Mouse (Mus musculus) limb, embryonic 11.5 days (tissue): ENCODE measurements around the gene Serpine2. TPM values are rescaled to one million over a fixed set of nuclear protein-coding genes. Genes with fewer than 3 reads are reported as not detected.

ENCODE experiments used
- ATAC-seq: fragments of 200-750 bp; cut with Nextera tagmentation; 2 replicates; pipeline ENCODE4 v1.8.0; 2017; ENCODE audit warnings: low read depth; ENCODE audit not compliant: insufficient number of reproducible peaks, low FRiP score, low TSS enrichment
- DNase-seq: peaks from one replicate; pipeline ENCODE4 v3.0.0-alpha.2; 2015; ENCODE audit warnings: low spot score
- H3K27ac ChIP-seq: fragments of 300-500 bp; sonication (generic); replicated peaks from 2 replicates; pipeline ENCODE4 v1.5.1; 2014; ENCODE audit warnings: low read depth, mild to moderate bottlenecking, low read length
- H3K27me3 ChIP-seq: fragments of 300-500 bp; sonication (generic); 2 replicates; pipeline ENCODE4 v1.6.1; 2014; ENCODE audit warnings: mild to moderate bottlenecking, low read length, mixed read lengths; ENCODE audit not compliant: control insufficient read depth, insufficient read depth
- H3K36me3 ChIP-seq: fragments of 300-500 bp; sonication (generic); 2 replicates; pipeline ENCODE4 v1.6.1; 2014; ENCODE audit warnings: mild to moderate bottlenecking, low read length, moderate library complexity, mixed read lengths; ENCODE audit not compliant: control insufficient read depth, insufficient read depth
- H3K4me1 ChIP-seq: fragments of 300-500 bp; sonication (generic); 2 replicates; pipeline ENCODE4 v1.6.1; 2014; ENCODE audit warnings: low read length, mixed read lengths; ENCODE audit not compliant: control insufficient read depth, insufficient read depth
- H3K4me2 ChIP-seq: fragments of 300-500 bp; sonication (generic); 2 replicates; pipeline ENCODE4 v1.6.1; 2014; ENCODE audit warnings: low read depth, mild to moderate bottlenecking, moderate library complexity; ENCODE audit not compliant: severe bottlenecking
- H3K4me3 ChIP-seq: fragments of 300-500 bp; sonication (generic); 2 replicates; pipeline ENCODE4 v1.5.1; 2014; ENCODE audit warnings: low read depth, low read length
- H3K9ac ChIP-seq: fragments of 300-500 bp; sonication (generic); 2 replicates; pipeline ENCODE4 v1.6.1; 2014; ENCODE audit warnings: mild to moderate bottlenecking, low read length
- H3K9me3 ChIP-seq: fragments of 300-500 bp; sonication (generic); 2 replicates; pipeline ENCODE4 v1.6.1; 2016; ENCODE audit warnings: low read length; ENCODE audit not compliant: control insufficient read depth
- WGBS: fragments of 180-500 bp; shearing (Covaris S2); extraction: QIAGEN DNeasy Blood & Tissue Kit; methylation state at CpG from one replicate; pipeline ENCODE4 v1.1.7; 2014; 5-methylcytosine and 5-hydroxymethylcytosine counted together
- polyA plus RNA-seq: library from polyadenylated mRNA; unstranded; fragments of >200 nt; fragmentation: Nextera tagmentation; extraction: Ambion mirVana; gene quantifications from 2 replicates; pipeline ENCODE4 v1.2.1, GENCODE M21; 2014

Gene Serpine2
- polyA plus RNA-seq, 1 experiment from 2014 or later: 165 TPM

DNA sequence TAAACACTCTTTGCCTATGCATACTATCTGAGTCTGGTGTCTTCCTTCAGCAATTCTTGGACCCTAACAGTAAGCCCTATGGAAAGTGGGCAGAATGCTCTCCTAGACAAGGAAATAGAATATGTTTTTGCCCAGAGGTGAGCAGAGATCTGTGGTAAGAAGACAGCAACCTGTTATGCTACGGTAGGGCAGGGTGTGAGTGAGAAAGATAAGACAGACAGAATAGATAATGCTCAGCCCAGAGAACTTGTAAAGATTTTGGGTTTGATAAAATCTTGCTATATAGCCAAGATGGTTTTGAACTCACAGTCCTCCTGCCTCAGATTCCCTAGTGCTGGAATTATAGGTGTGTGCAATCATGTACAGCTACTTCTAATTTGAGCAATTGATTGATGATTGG lies 96.5 kb downstream of the Serpine2 start:
- H3K4me3 ChIP-seq: no peak overlapping the region
- DNase-seq (no peak), ATAC-seq (no peak)
- H3K27me3 ChIP-seq: no peaks in the 10 kb centered on the region
- H3K27ac ChIP-seq: no peak overlapping the region
- H3K4me1 ChIP-seq: peaks cover 3% of the 10 kb centered on the region; the same call in 1 of the 2 replicates
- no peaks in the 10 kb centered on the region for H3K9me3 ChIP-seq
- no peaks in the 10 kb centered on the region for H3K36me3 ChIP-seq
- WGBS: 89% methylated on average over 1 of the region's 1 CpGs
- H3K9ac ChIP-seq: no peak overlapping the region
- H3K4me2 ChIP-seq: no peak overlapping the region

DNA sequence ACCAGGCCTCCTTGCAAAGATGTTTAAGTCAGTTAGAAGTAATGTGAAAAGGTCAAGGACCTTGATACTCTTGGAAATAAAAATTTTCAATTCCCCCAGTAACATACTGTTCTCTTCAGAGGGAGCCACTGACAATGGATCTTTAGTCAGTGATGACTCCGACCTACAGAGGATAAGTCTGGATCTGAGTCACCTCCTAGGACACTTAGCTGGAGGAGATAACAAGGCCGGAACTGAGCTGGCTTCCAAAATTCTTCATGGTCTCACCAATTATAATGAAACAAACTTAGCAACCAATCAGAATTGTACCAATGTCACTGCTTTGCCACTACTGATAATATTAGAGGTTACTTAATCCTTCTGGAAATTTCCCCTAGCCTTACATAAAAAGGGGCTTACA lies 96.9 kb downstream of the Serpine2 start:
- Histone ChIP-seq H3K27me3 (no peaks in the 10 kb centered on the region), H3K9ac (no peak overlapping the region), H3K36me3 (no peaks in the 10 kb centered on the region), H3K27ac (no peak overlapping the region), H3K4me1 (peaks cover 3% of the 10 kb centered on the region; the same call in 1 of the 2 replicates), H3K4me2 (no peak overlapping the region), H3K4me3 (no peak overlapping the region), H3K9me3 (no peaks in the 10 kb centered on the region)
- no peak for DNase-seq
- no peak for ATAC-seq
- WGBS: 92% methylated on average over 2 of the region's 2 CpGs

DNA sequence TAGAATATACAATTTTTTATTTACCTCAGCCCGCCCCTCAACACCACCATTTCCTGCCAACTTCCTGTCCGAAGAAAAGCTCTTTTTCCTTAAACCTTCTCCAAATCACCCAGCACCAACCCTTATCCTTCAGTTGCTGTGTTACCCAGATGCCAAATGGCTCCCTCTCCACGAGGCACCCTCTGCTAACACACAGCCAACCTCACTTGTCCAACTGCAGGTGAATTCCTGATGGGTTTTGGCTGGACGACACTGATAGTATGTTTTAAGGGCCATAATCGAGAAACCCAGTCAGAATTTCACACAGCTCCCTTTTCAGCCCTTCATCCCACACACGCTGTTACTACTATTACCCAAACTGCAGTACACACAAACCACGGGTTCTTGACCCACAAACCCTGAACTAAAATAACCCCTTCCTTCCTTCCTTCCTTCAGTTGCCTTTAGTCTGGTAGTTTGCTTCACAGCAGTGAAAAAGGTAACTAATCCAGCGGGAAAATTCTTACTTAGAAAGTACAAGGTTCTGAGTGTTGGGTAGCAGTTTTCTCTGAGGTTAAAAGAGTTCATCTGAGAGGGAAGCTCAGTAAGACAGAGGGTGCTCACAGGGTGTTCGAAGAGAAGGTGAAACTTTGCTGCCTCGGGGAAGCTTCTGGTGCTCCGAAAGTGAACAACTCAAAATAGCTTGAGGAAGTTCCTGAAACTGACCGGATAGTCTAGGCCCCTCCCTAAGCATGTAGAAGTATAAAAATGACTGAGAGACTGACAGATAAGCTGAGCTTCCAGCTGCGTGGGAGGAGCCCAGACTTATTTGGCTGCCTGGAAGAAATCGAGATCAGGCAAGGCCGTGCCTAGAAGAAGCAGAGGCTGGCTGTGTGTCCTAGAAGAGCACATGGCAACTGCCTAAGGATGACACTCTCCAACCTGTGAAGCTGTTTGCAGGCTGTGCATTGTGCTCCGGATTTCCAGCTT lies 98.4 kb downstream of the Serpine2 start:
- DNase-seq: no peak
- Histone ChIP-seq H3K36me3 (no peaks in the 10 kb centered on the region), H3K27me3 (no peaks in the 10 kb centered on the region), H3K27ac (no peak overlapping the region), H3K9ac (no peak overlapping the region), H3K4me2 (peak overlapping the region; percentile 87; the same call in 1 of the 2 replicates), H3K4me3 (peak overlapping the region; percentile 79; the same call in 1 of the 2 replicates), H3K9me3 (no peaks in the 10 kb centered on the region), H3K4me1 (peaks cover 3% of the 10 kb centered on the region; the same call in 1 of the 2 replicates)
- 66% methylated on average over 16 of the region's 16 CpGs for WGBS
- ATAC-seq: no peak

DNA sequence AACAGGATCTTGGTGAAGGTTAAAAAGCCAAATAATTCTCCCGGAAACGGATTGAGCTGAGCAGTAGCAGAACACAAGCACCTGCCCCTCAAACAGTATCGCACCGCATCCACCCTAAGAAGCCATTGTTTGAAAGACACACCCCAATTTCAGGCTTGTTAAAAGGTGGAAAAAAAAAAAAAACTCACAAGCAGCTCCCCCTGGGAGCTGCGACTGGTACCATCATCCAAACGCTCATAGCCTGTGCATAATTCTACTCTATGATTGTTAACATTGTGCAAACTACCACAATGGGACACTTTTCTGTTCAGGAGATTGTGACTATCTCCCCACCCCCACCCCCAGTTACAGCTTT lies 99.1 kb downstream of the Serpine2 start:
- Histone ChIP-seq H3K4me1 (peaks cover 3% of the 10 kb centered on the region; the same call in 1 of the 2 replicates), H3K4me3 (peak overlapping the region; percentile 79), H3K9ac (no peak overlapping the region), H3K9me3 (no peaks in the 10 kb centered on the region), H3K4me2 (peak overlapping the region; percentile 87), H3K27ac (no peak overlapping the region), H3K36me3 (no peaks in the 10 kb centered on the region), H3K27me3 (no peaks in the 10 kb centered on the region)
- DNase-seq (no peak), ATAC-seq (peak; percentile 27; the same call in 1 of the 2 replicates)
- WGBS: 2% methylated on average over 6 of the region's 6 CpGs

DNA sequence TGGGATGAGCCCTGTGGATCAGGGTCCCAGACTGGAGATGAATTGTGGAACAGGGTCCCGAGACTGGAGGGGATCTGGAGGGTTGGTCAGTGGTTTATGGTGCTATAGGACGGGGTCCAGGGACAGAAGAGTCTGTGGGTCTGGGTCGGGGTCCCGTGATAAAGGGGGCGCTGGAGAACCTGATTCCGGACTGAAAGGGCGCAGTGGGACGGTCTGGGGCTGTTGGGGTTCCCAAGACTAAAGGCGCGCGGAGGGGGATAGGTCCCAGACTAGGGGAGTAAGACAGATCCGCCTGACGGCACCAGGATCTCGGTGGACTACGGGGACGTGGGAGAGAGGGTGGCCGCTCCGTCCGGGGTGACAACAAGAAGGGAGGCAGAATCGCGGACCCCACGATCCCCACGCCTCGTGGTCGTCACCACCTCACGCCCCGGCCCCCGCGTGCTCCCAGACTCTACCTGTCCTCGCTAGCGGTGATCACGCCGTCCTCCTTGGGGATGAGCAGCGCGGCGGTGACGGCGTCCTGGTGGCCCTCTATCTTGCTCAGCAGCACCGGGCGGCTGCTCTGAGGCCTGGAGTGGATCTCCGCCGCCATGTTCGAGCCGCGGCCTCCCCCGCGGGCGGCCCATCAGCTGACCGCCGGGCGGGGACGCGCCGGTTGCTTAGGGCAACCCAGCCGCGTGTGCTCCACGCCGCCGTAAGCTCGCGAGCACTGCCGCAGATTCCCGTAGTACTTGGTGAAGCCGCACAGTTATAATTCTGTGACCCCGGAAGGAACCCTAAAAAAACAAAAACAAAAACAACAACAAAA lies 99.7 kb downstream of the Serpine2 start:
- no peaks in the 10 kb centered on the region for H3K36me3 ChIP-seq
- WGBS: under 1% methylated on average over 59 of the region's 65 CpGs
- no peaks in the 10 kb centered on the region for H3K9me3 ChIP-seq
- H3K4me2 ChIP-seq: peak overlapping the region; percentile 87
- no peak overlapping the region for H3K27ac ChIP-seq
- peak overlapping the region; percentile 78 for H3K9ac ChIP-seq
- ATAC-seq (peak; percentile 92), DNase-seq (peak; percentile 84)
- peak overlapping the region; percentile 79 for H3K4me3 ChIP-seq
- no peaks in the 10 kb centered on the region for H3K27me3 ChIP-seq
- peaks cover 3% of the 10 kb centered on the region; the same call in 1 of the 2 replicates for H3K4me1 ChIP-seq

DNA sequence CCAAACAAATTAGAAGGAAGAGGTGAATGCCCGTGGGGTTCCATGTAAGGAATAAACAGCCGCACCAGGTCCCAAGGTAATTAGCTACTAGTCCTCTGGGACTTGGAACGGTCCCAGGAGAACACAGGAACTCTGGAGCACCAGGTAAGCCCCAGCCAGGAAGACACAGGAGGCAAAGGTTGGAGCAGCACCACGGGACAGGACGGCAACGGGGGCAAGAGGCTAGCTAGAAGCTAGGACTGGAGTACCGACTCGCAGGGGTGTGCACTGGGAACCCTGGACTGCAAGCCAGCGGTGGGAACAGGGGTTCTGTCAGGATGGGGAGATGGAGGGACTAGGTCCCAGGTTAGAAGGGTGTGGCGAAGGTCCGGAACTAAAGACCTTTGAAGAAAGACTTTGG lies 100.3 kb downstream of the Serpine2 start:
- 12% methylated on average over 11 of the region's 11 CpGs for WGBS
- H3K27ac ChIP-seq: no peak overlapping the region
- peak overlapping the region; percentile 87 for H3K4me2 ChIP-seq
- peak overlapping the region; percentile 78; the same call in 1 of the 2 replicates for H3K9ac ChIP-seq
- H3K4me1 ChIP-seq: peaks cover 3% of the 10 kb centered on the region; the same call in 1 of the 2 replicates
- no peaks in the 10 kb centered on the region for H3K27me3 ChIP-seq
- H3K9me3 ChIP-seq: no peaks in the 10 kb centered on the region
- DNase-seq (peak; percentile 41), ATAC-seq (peak; percentile 15; the same call in 1 of the 2 replicates)
- no peaks in the 10 kb centered on the region for H3K36me3 ChIP-seq
- peak overlapping the region; percentile 79 for H3K4me3 ChIP-seq

DNA sequence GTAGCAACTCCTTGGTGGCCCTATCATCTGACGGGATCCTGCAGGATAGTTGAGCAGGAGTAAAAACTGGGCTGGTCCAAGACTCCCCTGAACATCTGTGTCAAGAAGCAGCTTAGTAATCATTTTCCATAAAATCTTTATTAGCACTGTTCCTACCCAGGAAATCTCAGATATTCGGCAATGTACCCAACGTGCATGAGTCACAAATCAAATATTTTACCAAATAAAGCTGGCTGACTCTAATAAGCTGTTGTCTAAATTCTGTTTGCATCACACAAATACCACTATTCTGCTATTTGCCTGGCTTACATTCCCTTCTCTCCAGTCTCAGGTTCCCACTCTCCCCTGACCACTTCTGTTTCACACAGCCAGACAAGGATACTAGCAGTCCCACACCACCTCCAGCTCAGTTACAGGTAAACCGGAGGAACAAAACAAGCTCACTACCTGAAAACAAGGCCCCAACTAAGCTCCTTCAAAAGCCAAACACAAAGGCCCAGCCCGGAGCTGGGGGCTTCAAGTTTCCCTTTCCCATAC lies 101.5 kb downstream of the Serpine2 start:
- H3K4me3 ChIP-seq: no peak overlapping the region
- 83% methylated on average over 5 of the region's 5 CpGs for WGBS
- no peaks in the 10 kb centered on the region for H3K27me3 ChIP-seq
- no peaks in the 10 kb centered on the region for H3K36me3 ChIP-seq
- H3K4me2 ChIP-seq: no peak overlapping the region
- ATAC-seq (no peak), DNase-seq (no peak)
- H3K4me1 ChIP-seq: peaks cover 3% of the 10 kb centered on the region; the same call in 1 of the 2 replicates
- no peak overlapping the region for H3K27ac ChIP-seq
- no peaks in the 10 kb centered on the region for H3K9me3 ChIP-seq
- no peak overlapping the region for H3K9ac ChIP-seq

DNA sequence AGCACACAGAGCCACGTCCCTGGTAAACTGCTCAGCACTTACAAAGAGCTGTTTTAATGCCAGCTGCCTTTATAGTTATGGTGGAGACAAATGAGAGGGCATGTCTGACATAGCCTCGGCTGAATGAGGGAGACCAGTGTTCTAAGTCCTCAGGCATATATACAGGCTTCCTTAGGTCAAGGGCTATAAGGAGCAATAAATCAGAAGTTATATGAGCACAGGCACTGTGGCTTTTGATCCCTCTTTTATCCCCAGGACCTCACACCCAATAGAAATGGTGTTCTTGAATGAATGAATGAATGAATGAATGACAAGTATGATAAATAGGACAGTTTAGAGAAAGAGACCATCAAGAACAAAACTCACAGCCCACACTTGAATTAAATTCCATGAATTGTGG lies 102.0 kb downstream of the Serpine2 start:
- 32% methylated on average over 2 of the region's 2 CpGs for WGBS
- Histone ChIP-seq H3K4me1 (peaks cover 3% of the 10 kb centered on the region; the same call in 1 of the 2 replicates), H3K9ac (no peak overlapping the region), H3K27me3 (no peaks in the 10 kb centered on the region), H3K9me3 (no peaks in the 10 kb centered on the region), H3K36me3 (no peaks in the 10 kb centered on the region), H3K4me2 (no peak overlapping the region), H3K4me3 (no peak overlapping the region), H3K27ac (no peak overlapping the region)
- DNase-seq (no peak), ATAC-seq (no peak)
